Mouse (Mus musculus) cerebellum, adult 2 months (tissue): Measurements from ENCODE around the gene Aars. TPM values are rescaled to one million over a fixed set of nuclear protein-coding genes. Genes with fewer than 3 reads are reported as not detected.
A peak's percentile ranks its signal among the peaks of the same experiment; 100 is the strongest.
"Not testable (repeated sequence)": the region's sequence is repeated elsewhere in the genome, so short reads cannot be mapped to it uniquely, and the experiment has no call there.

Source experiments
- DNase-seq, 2 experiments: peaks; one replicate each; pipeline ENCODE4 v3.0.0; 2021
- H3K27ac ChIP-seq: fragments of 200-500 bp; 2 replicates; pipeline ENCODE4 v1.5.1; 2012; ENCODE audit warnings: low read length, control low read depth, inconsistent platforms; ENCODE audit not compliant: insufficient read depth
- H3K27me3 ChIP-seq: fragments of 200-500 bp; 2 replicates; pipeline ENCODE4 v1.6.1; 2012; ENCODE audit warnings: inconsistent platforms, mild to moderate bottlenecking, low read length, moderate library complexity; ENCODE audit not compliant: control insufficient read depth, insufficient read depth
- H3K4me1 ChIP-seq: fragments of 200-500 bp; 2 replicates; pipeline ENCODE4 v1.6.1; 2011; ENCODE audit warnings: low read length; ENCODE audit not compliant: control insufficient read depth, insufficient read depth
- H3K4me3 ChIP-seq: fragments of 200-500 bp; replicated peaks from 2 replicates; pipeline ENCODE3; 2011; ENCODE audit warnings: mild to moderate bottlenecking, low read depth, low read length, control low read depth; ENCODE audit not compliant: insufficient read depth
- CTCF ChIP-seq: fragments of 200-500 bp; IDR thresholded peaks from 2 replicates; pipeline ENCODE4 v1.5.1; 2011; ENCODE audit warnings: low read depth, mild to moderate bottlenecking, control low read depth, low read length, moderate library complexity, borderline replicate concordance; ENCODE audit not compliant: insufficient read depth
- POLR2A ChIP-seq: fragments of 200-500 bp; IDR thresholded peaks from 2 replicates; pipeline ENCODE4 v1.6.1; 2011; ENCODE audit warnings: low read length, control low read depth, borderline replicate concordance; ENCODE audit not compliant: insufficient read depth
- WGBS: fragments of 180-500 bp; shearing (Covaris S2); methylation state at CpG from one replicate; pipeline ENCODE4 v1.1.7; 2018; 5-methylcytosine and 5-hydroxymethylcytosine counted together
- polyA plus RNA-seq: library from polyadenylated mRNA; depleted of rRNA; stranded (reverse); fragments of >200 nt; gene quantifications from 2 replicates; pipeline ENCODE4 v1.2.3, GENCODE M21; 2012; rRNA removed

Aars gene
- polyA plus RNA-seq, 1 experiment: 101 TPM

GRCm38 (mm10) chr8:111093865-111094718 is 61.1 kb downstream of the Aars start, which contains the start of gene Pdpr:
Gene Pdpr, plus strand, starts transcription at chr8:111094630.
- H3K4me1 ChIP-seq: peaks cover 2% of the 10 kb centered on the region; the same call in 1 of the 2 replicates
- peak; percentile 95 for DNase-seq
- no peaks in the 10 kb centered on the region for H3K27me3 ChIP-seq
- peak within 1 kb of the TSS; percentile 83 for H3K4me3 ChIP-seq
- WGBS: 6% methylated on average over 50 of the region's 72 CpGs
- TF ChIP-seq CTCF (no peak), POLR2A (peak; percentile 55)
- H3K27ac ChIP-seq: peak within 1 kb of the TSS; percentile 91

DNA sequence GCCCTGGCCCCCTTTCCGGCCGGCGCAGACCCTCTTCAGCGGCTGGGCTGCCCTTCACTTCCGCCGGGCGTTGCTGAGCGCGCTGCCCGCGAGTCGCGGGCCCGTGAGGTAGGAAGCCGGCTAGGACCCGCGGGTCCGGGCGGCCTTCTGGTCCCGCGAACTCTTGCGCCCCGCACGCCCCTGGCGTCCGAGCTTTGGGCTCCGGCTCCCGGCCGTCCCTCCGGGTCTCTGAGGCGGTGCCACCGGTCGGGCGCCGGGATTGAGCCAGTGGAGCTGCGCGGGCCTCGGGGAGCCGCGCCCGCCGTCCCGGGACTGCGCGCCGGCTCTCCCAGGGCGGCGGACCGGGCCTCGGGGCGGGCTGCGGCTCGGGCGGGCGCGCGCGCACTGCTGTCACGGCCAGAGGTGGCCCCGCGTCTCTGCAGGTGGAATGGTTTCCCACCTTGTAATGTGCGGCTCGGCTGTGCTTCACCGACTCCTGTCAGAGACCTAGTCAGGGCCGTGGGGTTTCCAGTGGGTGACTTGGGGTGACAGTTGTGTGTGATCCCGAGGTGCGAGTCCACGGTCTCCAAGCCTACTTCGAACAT is 61.9 kb downstream of the Aars start:
- not testable (repeated sequence) for H3K4me1 ChIP-seq, H3K27ac ChIP-seq, H3K27me3 ChIP-seq, DNase-seq
- under 1% methylated on average over 68 of the region's 69 CpGs for WGBS
- H3K4me3 ChIP-seq: peak overlapping the region; percentile 83

Other genes with a start within 250 kb of the Aars start
- gene Il34, start 227.2 kb upstream of the Aars start, polyA plus RNA-seq: 15.8 and 21.1 TPM in 2 replicates
- gene Cog4, start 186.5 kb upstream of the Aars start, polyA plus RNA-seq: 56.5 and 60.2 TPM in 2 replicates
- gene Sf3b3, start 186.4 kb upstream of the Aars start, polyA plus RNA-seq: 44.5 and 49.9 TPM in 2 replicates
- 27.1 and 31.0 TPM in 2 replicates for gene Fuk, start 130.7 kb upstream of the Aars start, polyA plus RNA-seq
- gene St3gal2, start 113.2 kb upstream of the Aars start, polyA plus RNA-seq: 81.1 and 88.6 TPM in 2 replicates
- gene Ddx19a, start 35.3 kb upstream of the Aars start, polyA plus RNA-seq: 29.4 and 32.1 TPM in 2 replicates
- gene Ddx19b, start 1.4 kb upstream of the Aars start, polyA plus RNA-seq: 13.6 and 14.9 TPM in 2 replicates
- gene Exosc6, start 23.2 kb downstream of the Aars start, polyA plus RNA-seq: not detected in 2 replicates
- 0.41 and 0.57 TPM in 2 replicates for gene Clec18a, start 59.3 kb downstream of the Aars start, polyA plus RNA-seq
- gene Pdpr, start 61.5 kb downstream of the Aars start, polyA plus RNA-seq: 17.3 and 19.6 TPM in 2 replicates
- gene Glg1, start 226.1 kb downstream of the Aars start, polyA plus RNA-seq: 74.1 and 78.5 TPM in 2 replicates